In the genomic region with DNA sequence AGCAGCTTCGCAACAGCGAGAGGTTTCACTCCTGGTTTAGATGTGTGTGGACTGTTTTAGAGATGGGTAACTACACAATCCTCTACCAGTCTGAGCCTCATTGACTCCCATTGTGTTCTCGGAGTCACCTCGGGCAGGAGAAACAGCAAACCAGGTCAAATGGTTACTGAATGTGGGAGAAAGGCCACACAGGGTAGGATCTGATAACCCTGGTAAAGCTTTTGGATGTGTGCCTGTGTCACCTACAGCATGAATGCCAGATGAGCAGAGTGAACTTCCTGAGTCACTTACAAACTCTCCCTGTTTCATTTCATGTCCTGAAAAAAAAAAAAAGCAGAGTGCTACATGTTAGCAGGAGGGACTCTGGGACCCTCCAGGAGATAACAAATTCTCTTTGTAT, we compare ENCODE assay signal across 25 mouse cellular contexts.
"Had no signal": no experiment of that assay in that cellular context is flagged by ENCODE, and none has a peak within 500 bp of the region (broad histone marks: within the 10 kb centered on the region; RNA-seq: fewer than 3 reads in every experiment).

No protein-coding gene starts in this region.

- H3K4me3 ChIP-seq: heart, adult 2 months; heart, embryonic 13.5 days; heart, embryonic 15.5 days; hindbrain, embryonic 13.5 days; hindbrain, embryonic 15.5 days; intestine, embryonic 15.5 days; layer of hippocampus, adult 2 months; left cerebral cortex, adult 2 months; limb, embryonic 10.5 days; limb, embryonic 12.5 days had no signal

- ATAC-seq: inflammation-experienced regulatory T-cells, adult 6 months; intestine, embryonic 15.5 days; intestine, postnatal 0 days had no signal

- H3K9me3 ChIP-seq: heart, embryonic 13.5 days; heart, embryonic 15.5 days; hindbrain, embryonic 13.5 days; hindbrain, embryonic 15.5 days; intestine, embryonic 15.5 days; limb, embryonic 10.5 days; limb, embryonic 12.5 days had no signal

- DNase-seq: gastrocnemius, postnatal 14 days; gastrocnemius, postnatal 36 days; heart, adult 11 months; heart, adult 2 months; heart, postnatal 14 days; heart, postnatal 36 days; kidney, adult 18-20 months; kidney, adult 8-10 months; kidney, postnatal 10 days; kidney, postnatal 25 days; kidney, postnatal 4 days; liver had no signal

- H3K27me3 ChIP-seq: heart, embryonic 13.5 days; heart, embryonic 15.5 days; hindbrain, embryonic 13.5 days; hindbrain, embryonic 15.5 days; intestine, embryonic 15.5 days; limb, embryonic 12.5 days had no signal

- H3K36me3 ChIP-seq: heart, embryonic 13.5 days; heart, embryonic 15.5 days; hindbrain, embryonic 13.5 days; hindbrain, embryonic 15.5 days; intestine, embryonic 15.5 days; limb, embryonic 10.5 days; limb, embryonic 12.5 days had no signal

- H3K27ac ChIP-seq: heart, adult 2 months; heart, embryonic 13.5 days; heart, embryonic 15.5 days; hindbrain, embryonic 13.5 days; hindbrain, embryonic 15.5 days; intestine, embryonic 15.5 days; layer of hippocampus, adult 2 months; left cerebral cortex, adult 2 months; limb, embryonic 10.5 days; limb, embryonic 12.5 days; liver, embryonic 14.5 days had no signal

- H3K4me2 ChIP-seq: heart, embryonic 11.5 days; heart, embryonic 13.5 days; heart, embryonic 15.5 days; hindbrain, embryonic 13.5 days; hindbrain, embryonic 15.5 days; intestine, embryonic 15.5 days; limb, embryonic 12.5 days had no signal

- H3K4me1 ChIP-seq: heart, embryonic 13.5 days; heart, embryonic 15.5 days; hindbrain, embryonic 13.5 days; hindbrain, embryonic 15.5 days; intestine, embryonic 15.5 days had no signal

- H3K9ac ChIP-seq: heart, embryonic 13.5 days; heart, embryonic 15.5 days; hindbrain, embryonic 13.5 days; hindbrain, embryonic 15.5 days; intestine, embryonic 15.5 days; limb, embryonic 12.5 days; liver, embryonic 14.5 days had no signal
